Mouse (Mus musculus): ENCODE measurements around the gene Cdk13. TPM values are rescaled to one million over a fixed set of nuclear protein-coding genes. Genes with fewer than 3 reads are reported as not detected.
A peak's percentile ranks its signal among the peaks of the same experiment; 100 is the strongest.

Gene Cdk13
- polyA plus RNA-seq, 1 experiment from 2014 or later = 27.9 TPM

DNA sequence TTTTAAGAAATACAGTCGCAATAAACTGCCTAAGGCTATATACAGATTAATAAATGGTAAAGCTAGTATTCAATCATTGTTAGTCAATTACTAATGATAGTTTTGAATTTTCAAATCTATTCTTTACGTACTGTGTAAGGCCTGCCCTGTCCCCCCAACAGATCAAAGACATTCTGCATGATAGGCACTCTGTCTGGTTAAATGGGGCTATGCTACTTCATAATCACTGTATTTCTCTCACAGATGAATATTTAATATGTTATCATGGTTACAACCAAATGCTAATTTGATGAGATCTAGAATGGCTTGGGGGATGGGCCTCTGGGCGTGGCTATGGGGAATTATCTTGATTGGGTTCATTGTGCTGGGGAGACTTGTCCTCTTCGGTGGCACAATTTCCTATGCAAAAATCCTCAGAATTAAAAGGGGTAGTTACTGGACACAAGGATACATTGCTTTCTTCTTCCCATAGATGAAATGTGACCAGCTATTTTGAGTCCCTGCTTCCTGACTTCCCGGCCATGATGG lies 96.0 kb downstream of the Cdk13 start:
- Histone ChIP-seq H3K9me3 (ENCODE audit: control insufficient read depth, low read length) (no peaks in the 10 kb centered on the region), H3K27me3 (ENCODE audit: control insufficient read depth, insufficient read depth, low read length) (no peaks in the 10 kb centered on the region), H3K9ac (ENCODE audit: low read depth, low read length) (no peak overlapping the region), H3K36me3 (ENCODE audit: control insufficient read depth, insufficient read depth, low read length) (no peaks in the 10 kb centered on the region; the same call in 1 of the 2 replicates), H3K4me2 (replicated peaks; ENCODE audit: low read depth, low read length) (no peak overlapping the region), H3K27ac (ENCODE audit: low read depth, low read length) (no peak overlapping the region), H3K4me3 (ENCODE audit: low read length) (no peak overlapping the region), H3K4me1 (ENCODE audit: control insufficient read depth, insufficient read depth, low read length) (no peaks in the 10 kb centered on the region)
- ATAC-seq (ENCODE audit: low FRiP score, low TSS enrichment) = no peak
- WGBS = 91% methylated on average over 5 of the region's 5 CpGs

DNA sequence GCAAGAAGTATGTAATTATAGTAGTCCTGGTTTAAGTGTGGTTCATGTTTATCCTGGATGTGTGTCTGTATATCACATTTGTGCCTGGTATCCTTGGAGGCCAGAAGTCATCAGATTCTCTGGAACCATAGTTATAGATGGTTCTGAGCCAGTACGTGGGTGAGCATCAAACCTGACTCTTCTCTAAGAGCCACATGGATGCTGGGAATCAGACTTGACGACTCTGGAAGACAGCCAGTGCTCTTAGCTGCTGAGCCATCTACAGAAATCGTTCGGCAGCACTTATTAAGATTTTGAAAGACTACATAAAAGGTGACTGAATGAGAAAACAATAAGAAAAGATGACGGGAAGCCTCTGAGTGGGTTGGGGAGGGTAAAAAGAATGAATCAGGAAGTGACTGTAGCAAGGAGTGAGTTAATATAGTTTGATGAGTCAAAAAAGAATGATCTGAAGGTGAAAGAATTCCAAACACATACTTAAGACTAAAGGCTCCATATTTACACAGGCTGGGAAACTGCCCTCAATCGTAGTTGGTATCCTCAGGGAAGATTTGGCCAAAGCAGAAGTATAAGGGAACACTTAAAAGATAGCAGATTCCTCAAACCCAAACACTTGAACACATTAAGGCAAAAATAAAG lies 99.6 kb downstream of the Cdk13 start:
- Histone ChIP-seq H3K27me3 (ENCODE audit: control insufficient read depth, insufficient read depth, low read length) (no peaks in the 10 kb centered on the region), H3K4me2 (replicated peaks; ENCODE audit: low read depth, low read length) (no peak overlapping the region), H3K9ac (ENCODE audit: low read depth, low read length) (no peak overlapping the region), H3K27ac (ENCODE audit: low read depth, low read length) (no peak overlapping the region), H3K4me3 (ENCODE audit: low read length) (no peak overlapping the region), H3K4me1 (ENCODE audit: control insufficient read depth, insufficient read depth, low read length) (no peaks in the 10 kb centered on the region), H3K9me3 (ENCODE audit: control insufficient read depth, low read length) (no peaks in the 10 kb centered on the region), H3K36me3 (ENCODE audit: control insufficient read depth, insufficient read depth, low read length) (no peaks in the 10 kb centered on the region)
- WGBS = 89% methylated on average over 6 of the region's 6 CpGs
- ATAC-seq (ENCODE audit: low FRiP score, low TSS enrichment) = no peak

DNA sequence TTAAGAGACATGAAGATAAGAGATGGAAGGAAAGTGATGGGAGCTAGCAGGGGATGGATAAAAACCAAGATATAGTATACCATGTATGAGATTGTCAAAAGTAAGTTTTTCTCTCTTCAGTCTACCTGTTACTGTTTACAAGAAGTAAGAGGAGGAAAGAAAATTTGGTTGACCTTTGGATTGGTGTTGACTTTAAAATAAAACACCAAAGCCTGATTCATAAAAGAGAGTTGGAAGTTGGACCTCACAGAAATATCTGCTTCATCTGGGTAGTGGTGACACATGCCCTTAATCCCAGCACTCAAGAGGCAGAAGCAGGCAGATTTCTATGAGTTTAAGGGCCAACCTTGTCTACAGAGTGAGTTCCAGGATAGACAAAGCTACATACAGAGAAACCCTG lies 102.6 kb downstream of the Cdk13 start:
- no peaks in the 10 kb centered on the region for H3K9me3 ChIP-seq (ENCODE audit: control insufficient read depth, low read length)
- H3K27me3 ChIP-seq (ENCODE audit: control insufficient read depth, insufficient read depth, low read length) = no peaks in the 10 kb centered on the region
- H3K4me1 ChIP-seq (ENCODE audit: control insufficient read depth, insufficient read depth, low read length) = no peaks in the 10 kb centered on the region
- no peak overlapping the region for H3K4me2 ChIP-seq (replicated peaks; ENCODE audit: low read depth, low read length)
- H3K36me3 ChIP-seq (ENCODE audit: control insufficient read depth, insufficient read depth, low read length) = peaks cover 3% of the 10 kb centered on the region; the same call in 1 of the 2 replicates
- no peak overlapping the region for H3K27ac ChIP-seq (ENCODE audit: low read depth, low read length)
- ATAC-seq (ENCODE audit: low FRiP score, low TSS enrichment) = no peak
- H3K9ac ChIP-seq (ENCODE audit: low read depth, low read length) = no peak overlapping the region
- H3K4me3 ChIP-seq (ENCODE audit: low read length) = no peak overlapping the region

DNA sequence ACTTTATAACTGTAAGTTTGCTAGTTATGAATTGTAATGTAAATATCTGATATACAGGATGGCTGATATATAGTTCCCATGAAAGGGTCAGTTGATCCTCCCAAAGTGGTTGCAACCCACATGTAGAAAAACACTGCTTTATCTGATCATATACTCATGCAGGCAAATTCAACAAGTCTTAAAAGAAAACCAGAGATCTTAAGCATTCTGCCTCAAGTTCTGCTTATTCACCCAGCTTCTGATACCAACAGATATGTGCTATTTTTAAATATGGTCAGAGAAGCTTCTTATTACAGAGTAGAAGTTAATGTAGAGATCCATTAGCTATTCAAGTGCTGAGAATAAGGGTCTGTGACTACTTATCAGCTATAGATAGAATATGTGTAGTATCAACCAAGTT lies 103.6 kb downstream of the Cdk13 start:
- Histone ChIP-seq H3K9me3 (ENCODE audit: control insufficient read depth, low read length) (no peaks in the 10 kb centered on the region), H3K27me3 (ENCODE audit: control insufficient read depth, insufficient read depth, low read length) (no peaks in the 10 kb centered on the region), H3K27ac (ENCODE audit: low read depth, low read length) (no peak overlapping the region), H3K4me1 (ENCODE audit: control insufficient read depth, insufficient read depth, low read length) (no peaks in the 10 kb centered on the region), H3K4me2 (replicated peaks; ENCODE audit: low read depth, low read length) (no peak overlapping the region), H3K4me3 (ENCODE audit: low read length) (no peak overlapping the region), H3K9ac (ENCODE audit: low read depth, low read length) (no peak overlapping the region), H3K36me3 (ENCODE audit: control insufficient read depth, insufficient read depth, low read length) (peaks cover 3% of the 10 kb centered on the region; the same call in 1 of the 2 replicates)
- no peak for ATAC-seq (ENCODE audit: low FRiP score, low TSS enrichment)

DNA sequence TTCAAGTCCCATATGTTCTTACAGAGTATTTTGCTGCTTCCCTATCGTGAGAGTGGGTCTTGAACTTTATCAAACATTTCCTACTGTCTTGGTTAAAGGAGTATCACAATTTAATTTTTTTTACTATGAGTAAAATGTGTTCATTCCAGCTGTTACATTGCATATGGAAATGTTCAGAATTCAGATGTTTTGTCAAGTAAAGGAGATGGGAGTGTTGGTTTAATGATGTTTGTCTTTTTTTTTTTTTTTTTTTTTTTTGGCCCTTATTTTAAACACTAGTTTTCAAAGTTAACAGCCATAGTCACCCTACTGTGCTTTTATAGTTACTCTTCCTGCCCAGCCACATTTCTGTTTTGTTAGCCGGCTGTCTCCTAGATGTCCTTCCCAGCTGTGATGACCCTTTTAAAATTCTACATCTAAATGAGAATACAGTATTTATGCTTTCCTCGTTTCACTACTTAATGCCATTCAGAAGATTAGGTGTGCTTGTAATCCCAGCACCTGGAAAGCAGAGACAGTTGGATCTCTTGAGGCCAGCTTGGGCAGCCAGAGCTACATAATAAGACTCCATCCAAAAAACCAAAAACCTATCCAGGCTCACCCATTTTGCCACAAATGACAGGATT lies 104.7 kb downstream of the Cdk13 start:
- Histone ChIP-seq H3K4me3 (ENCODE audit: low read length) (no peak overlapping the region), H3K9me3 (ENCODE audit: control insufficient read depth, low read length) (no peaks in the 10 kb centered on the region), H3K27me3 (ENCODE audit: control insufficient read depth, insufficient read depth, low read length) (no peaks in the 10 kb centered on the region), H3K9ac (ENCODE audit: low read depth, low read length) (no peak overlapping the region), H3K4me2 (replicated peaks; ENCODE audit: low read depth, low read length) (no peak overlapping the region), H3K27ac (ENCODE audit: low read depth, low read length) (no peak overlapping the region), H3K4me1 (ENCODE audit: control insufficient read depth, insufficient read depth, low read length) (no peaks in the 10 kb centered on the region), H3K36me3 (ENCODE audit: control insufficient read depth, insufficient read depth, low read length) (peaks cover 3% of the 10 kb centered on the region; the same call in 1 of the 2 replicates)
- no peak for ATAC-seq (ENCODE audit: low FRiP score, low TSS enrichment)
- 86% methylated on average over 3 of the region's 3 CpGs for WGBS

DNA sequence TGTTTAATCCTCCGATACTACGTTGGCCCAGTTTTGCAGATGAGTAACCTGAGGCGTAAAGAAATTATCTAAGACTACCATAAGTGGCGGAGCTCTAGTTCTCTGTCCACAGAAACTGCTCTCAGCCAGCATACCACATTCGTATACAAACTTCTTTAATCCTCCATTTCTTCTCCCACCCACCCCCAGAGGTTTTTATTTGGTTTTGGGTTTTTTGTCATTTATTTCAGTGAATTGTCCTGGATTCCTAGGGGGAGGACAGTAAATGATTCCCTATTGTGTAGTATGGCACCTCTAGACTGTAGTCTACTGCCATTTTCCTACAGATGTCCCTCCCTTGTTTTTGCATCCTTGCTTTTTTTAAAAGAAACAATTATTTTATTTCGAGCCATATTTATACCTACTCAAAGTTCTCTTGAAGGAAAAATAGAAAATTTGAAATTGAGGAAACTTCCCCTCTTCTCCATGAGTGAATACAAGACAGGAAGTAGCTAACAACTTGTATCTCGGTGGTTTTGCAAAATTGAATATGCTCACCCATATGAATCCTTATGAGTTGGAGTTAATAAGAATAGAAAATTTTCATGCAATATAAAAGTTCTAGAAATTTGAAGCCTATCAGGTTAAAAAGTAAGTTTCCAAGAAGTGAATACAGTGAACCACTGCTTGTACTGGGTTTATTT lies 108.9 kb downstream of the Cdk13 start:
- peak overlapping the region; percentile 62 for H3K4me3 ChIP-seq (ENCODE audit: low read length)
- WGBS = 11% methylated on average over 7 of the region's 7 CpGs

DNA sequence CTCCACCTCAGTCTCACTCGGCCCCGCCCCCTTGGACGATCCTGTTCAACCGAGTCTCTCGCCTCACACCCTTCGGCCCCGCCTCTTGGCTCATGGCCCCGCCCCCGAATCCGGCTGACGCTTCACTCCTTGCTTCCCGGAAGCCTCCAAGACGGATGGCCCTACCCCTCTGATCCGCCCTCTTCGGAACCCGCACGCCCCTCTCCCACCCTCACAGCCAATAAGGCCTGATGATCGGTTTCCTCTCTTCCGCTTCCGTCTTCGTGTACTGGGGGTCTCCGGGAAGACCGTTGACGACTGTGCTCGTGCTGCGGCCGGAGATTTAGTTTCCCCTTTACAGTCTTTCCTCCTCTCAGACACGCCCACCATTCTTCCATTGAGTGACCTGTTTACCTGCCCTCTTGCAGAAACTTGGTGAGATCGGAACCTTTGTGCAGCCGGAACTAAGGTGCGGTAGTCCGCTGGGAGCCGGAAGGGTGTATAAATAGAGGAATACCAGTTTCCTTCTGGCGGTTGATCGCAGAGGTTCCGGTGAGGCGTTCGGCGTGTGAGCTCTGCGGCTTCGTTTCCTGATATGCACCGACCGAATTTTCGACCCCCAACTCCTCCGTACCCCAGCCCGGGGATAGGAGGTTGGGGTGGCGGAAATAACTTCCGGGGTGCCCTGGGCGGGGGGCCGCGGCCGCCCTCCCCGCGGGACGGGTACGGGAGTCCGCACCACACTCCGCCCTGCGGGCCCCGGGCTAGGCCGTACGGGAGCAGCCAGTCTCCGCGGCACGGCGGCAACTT lies 109.8 kb downstream of the Cdk13 start, which contains the start of the genes Mplkip and Sugct:
Gene Mplkip, plus strand, starts transcription at position 282 of the 789 bp plus-strand sequence.
Gene Sugct, minus strand, starts transcription at position 643 of the 789 bp plus-strand sequence.
- H3K36me3 ChIP-seq (ENCODE audit: control insufficient read depth, insufficient read depth, low read length) = peaks cover 3% of the 10 kb centered on the region; the same call in 1 of the 2 replicates
- no peaks in the 10 kb centered on the region for H3K27me3 ChIP-seq (ENCODE audit: control insufficient read depth, insufficient read depth, low read length)
- no peaks in the 10 kb centered on the region for H3K4me1 ChIP-seq (ENCODE audit: control insufficient read depth, insufficient read depth, low read length)
- peak within 1 kb of the TSS; percentile 93 for H3K27ac ChIP-seq (ENCODE audit: low read depth, low read length)
- peak within 1 kb of the TSS; percentile 62 for H3K4me3 ChIP-seq (ENCODE audit: low read length)
- H3K9ac ChIP-seq (ENCODE audit: low read depth, low read length) = peak within 1 kb of the TSS; percentile 81
- 1% methylated on average over 65 of the region's 66 CpGs for WGBS
- peak; percentile 99 for ATAC-seq (ENCODE audit: low FRiP score, low TSS enrichment)
- peak within 1 kb of the TSS; percentile 81 for H3K4me2 ChIP-seq (replicated peaks; ENCODE audit: low read depth, low read length)
- H3K9me3 ChIP-seq (ENCODE audit: control insufficient read depth, low read length) = no peaks in the 10 kb centered on the region

More for the DNA sequence above, 108.9 kb downstream of the Cdk13 start:
- no peaks in the 10 kb centered on the region for H3K4me1 ChIP-seq (ENCODE audit: control insufficient read depth, insufficient read depth, low read length)
- H3K4me2 ChIP-seq (replicated peaks; ENCODE audit: low read depth, low read length) = peak overlapping the region; percentile 81
- peak overlapping the region; percentile 81 for H3K9ac ChIP-seq (ENCODE audit: low read depth, low read length)
- no peaks in the 10 kb centered on the region for H3K27me3 ChIP-seq (ENCODE audit: control insufficient read depth, insufficient read depth, low read length)
- no peak overlapping the region for H3K27ac ChIP-seq (ENCODE audit: low read depth, low read length)
- H3K36me3 ChIP-seq (ENCODE audit: control insufficient read depth, insufficient read depth, low read length) = peaks cover 3% of the 10 kb centered on the region; the same call in 1 of the 2 replicates
- no peak for ATAC-seq (ENCODE audit: low FRiP score, low TSS enrichment)
- no peaks in the 10 kb centered on the region for H3K9me3 ChIP-seq (ENCODE audit: control insufficient read depth, low read length)

DNA sequence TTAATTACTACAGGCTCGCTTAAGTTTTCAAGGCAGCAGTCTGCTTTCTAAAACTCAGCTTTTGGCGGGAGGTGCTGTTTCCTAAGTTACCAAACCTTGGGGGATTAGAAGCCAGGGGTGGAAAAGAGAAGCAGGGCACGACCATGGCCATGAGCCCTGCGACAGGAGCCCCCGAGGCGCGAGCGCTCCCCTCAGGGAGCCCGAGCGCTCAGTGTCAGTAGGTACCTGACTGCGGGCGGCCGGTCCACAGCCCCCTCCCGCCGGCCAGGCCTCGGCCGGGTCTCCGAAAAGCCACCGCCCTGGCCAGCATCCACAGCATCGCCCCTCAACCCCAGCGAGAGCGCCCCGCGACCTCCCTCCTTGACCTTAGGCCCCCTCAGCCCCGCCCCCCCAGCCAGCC lies 110.5 kb downstream of the Cdk13 start:
- H3K27me3 ChIP-seq (ENCODE audit: control insufficient read depth, insufficient read depth, low read length) = no peaks in the 10 kb centered on the region
- ATAC-seq (ENCODE audit: low FRiP score, low TSS enrichment) = peak; percentile 89
- peaks cover 3% of the 10 kb centered on the region; the same call in 1 of the 2 replicates for H3K36me3 ChIP-seq (ENCODE audit: control insufficient read depth, insufficient read depth, low read length)
- H3K27ac ChIP-seq (ENCODE audit: low read depth, low read length) = peak overlapping the region; percentile 66; the same call in 1 of the 2 replicates
- WGBS = 0% methylated on average over 23 of the region's 25 CpGs
- H3K4me3 ChIP-seq (ENCODE audit: low read length) = peak overlapping the region; percentile 62
- no peaks in the 10 kb centered on the region for H3K9me3 ChIP-seq (ENCODE audit: control insufficient read depth, low read length)
- no peaks in the 10 kb centered on the region for H3K4me1 ChIP-seq (ENCODE audit: control insufficient read depth, insufficient read depth, low read length)
- peak overlapping the region; percentile 71 for H3K9ac ChIP-seq (ENCODE audit: low read depth, low read length)
- peak overlapping the region; percentile 55 for H3K4me2 ChIP-seq (replicated peaks; ENCODE audit: low read depth, low read length)

All from kidney, embryonic 14.5 days (tissue).